Mouse (Mus musculus) CH12.LX (cell line): ENCODE data around the gene Ppih.

Source experiments
- CTCF ChIP-seq, 2 experiments: IDR thresholded peaks in 1 of 2; conservative IDR thresholded peaks in 1 of 2; 2 replicates each; pipeline ENCODE4 v1.5.1; 2011 to 2012; ENCODE audit warnings: low read depth in 2 of 2, low read length in 2 of 2, improper control_type of control experiment in 1 of 2, inconsistent platforms in 1 of 2, mild to moderate bottlenecking in 1 of 2, moderate library complexity in 1 of 2
- E2F4 ChIP-seq: IDR thresholded peaks from 2 replicates; pipeline ENCODE4 v1.6.1; 2011; ENCODE audit warnings: low read depth, low read length, improper control_type of control experiment; ENCODE audit not compliant: insufficient replicate concordance
- EP300 ChIP-seq: IDR thresholded peaks from 2 replicates; pipeline ENCODE4 v1.6.1; 2011; ENCODE audit warnings: low read length, improper control_type of control experiment
- MAFK ChIP-seq: IDR thresholded peaks from 2 replicates; pipeline ENCODE4 v1.6.1; 2011; ENCODE audit warnings: low read length, improper control_type of control experiment; ENCODE audit not compliant: insufficient replicate concordance
- MAZ ChIP-seq: IDR thresholded peaks from 2 replicates; pipeline ENCODE4 v1.6.1; 2012; ENCODE audit warnings: low read depth, mild to moderate bottlenecking, inconsistent platforms, low read length, improper control_type of control experiment, moderate library complexity
- MXI1 ChIP-seq: IDR thresholded peaks from 2 replicates; pipeline ENCODE4 v1.6.1; 2011; ENCODE audit warnings: mild to moderate bottlenecking, low read depth, low read length, improper control_type of control experiment
- NRF1 ChIP-seq: IDR thresholded peaks from 2 replicates; pipeline ENCODE4 v1.6.1; 2014; ENCODE audit warnings: low read depth, mild to moderate bottlenecking, inconsistent platforms, low read length, improper control_type of control experiment, moderate library complexity
- POLR2A ChIP-seq: IDR thresholded peaks from 2 replicates; pipeline ENCODE4 v1.6.1; 2011; ENCODE audit warnings: low read depth, mild to moderate bottlenecking, improper control_type of control experiment, low read length
- POLR2AphosphoS2 ChIP-seq: IDR thresholded peaks from 2 replicates; pipeline ENCODE4 v1.6.1; 2011; ENCODE audit warnings: low read depth, low read length, improper control_type of control experiment
- SMC3 ChIP-seq: IDR thresholded peaks from 2 replicates; pipeline ENCODE4 v1.6.1; 2011; ENCODE audit warnings: low read depth, low read length, improper control_type of control experiment
- ZC3H11A ChIP-seq: IDR thresholded peaks from 2 replicates; pipeline ENCODE4 v1.6.1; 2012; ENCODE audit warnings: low read depth, mild to moderate bottlenecking, inconsistent platforms, low read length, improper control_type of control experiment
- ZMIZ1 ChIP-seq: IDR thresholded peaks from 2 replicates; pipeline ENCODE4 v1.6.1; 2012; ENCODE audit warnings: low read depth, mild to moderate bottlenecking, inconsistent platforms, low read length, improper control_type of control experiment
- ZNF384 ChIP-seq: IDR thresholded peaks from 2 replicates; pipeline ENCODE4 v1.6.1; 2012; ENCODE audit warnings: low read depth, low read length, improper control_type of control experiment, inconsistent platforms

DNA sequence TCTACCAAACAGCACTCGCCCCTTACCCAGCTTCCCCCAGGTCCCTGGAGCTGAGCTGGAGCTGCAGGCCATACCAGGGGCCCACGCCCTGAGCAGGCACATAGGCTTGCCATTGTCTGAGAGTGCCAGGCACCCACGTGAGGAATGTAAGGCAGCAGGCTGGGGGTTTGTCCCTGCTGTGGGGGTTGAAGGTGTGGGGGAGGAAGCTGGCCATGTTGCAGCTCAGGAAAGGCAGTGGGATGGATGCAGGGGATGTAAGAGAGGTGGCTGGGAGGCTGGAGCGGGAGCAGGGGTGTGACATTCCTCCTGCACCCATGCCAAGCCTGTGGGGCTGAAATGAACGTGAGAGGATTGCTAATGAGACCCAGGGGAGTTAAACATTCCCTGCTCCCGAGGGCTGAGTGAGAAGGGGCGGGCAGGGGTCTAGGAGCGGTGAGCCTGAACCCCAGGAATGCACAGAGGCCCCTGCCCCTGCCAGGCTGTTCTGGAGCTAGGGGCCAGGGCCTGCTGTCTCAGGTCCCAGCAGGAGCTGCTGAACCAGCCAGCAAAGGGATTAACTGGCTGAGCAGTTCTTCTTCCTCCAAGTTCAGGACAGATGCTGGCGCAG is 66.2 kb downstream of the Ppih start:
- TF ChIP-seq ZMIZ1, result no peak
- TF ChIP-seq EP300, result no peak
- no peak for TF ChIP-seq POLR2AphosphoS2
- TF ChIP-seq MAZ, result no peak
- TF ChIP-seq CTCF (conservative IDR thresholded peaks at IDR 0.05 in 1 of 2, IDR thresholded peaks at IDR 0.05 in 1 of 2; ENCODE audit: low read depth in 2 of 2, low read length in 2 of 2), result no peak
- TF ChIP-seq NRF1, result no peak
- TF ChIP-seq SMC3, result no peak
- no peak for TF ChIP-seq POLR2A
- TF ChIP-seq MAFK, result no peak
- TF ChIP-seq E2F4, result no peak
- TF ChIP-seq MXI1, result no peak
- TF ChIP-seq ZNF384, result no peak
- TF ChIP-seq ZC3H11A, result no peak
